Mouse (Mus musculus) right cerebral cortex, adult 18-20 months (tissue): ENCODE results near the gene Eva1c.

ENCODE experiments used
- DNase-seq: peaks from one replicate; pipeline ENCODE4 v3.0.0; 2022; ENCODE audit warnings: mixed read lengths

Eva1c gene

GRCm38 (mm10) chr16:90924606-90925370 is 98.3 kb downstream of the Eva1c start:
- DNase-seq, result no peak

GRCm38 (mm10) chr16:90925461-90925860 is 98.9 kb downstream of the Eva1c start:
- DNase-seq, result peak; percentile 56

GRCm38 (mm10) chr16:90927446-90927845 is 100.9 kb downstream of the Eva1c start:
- DNase-seq, result no peak

- DNase-seq, result no peak
These were observed 107.1 kb downstream of the Eva1c start for GRCm38 (mm10) chr16:90933534-90934176.

DNA sequence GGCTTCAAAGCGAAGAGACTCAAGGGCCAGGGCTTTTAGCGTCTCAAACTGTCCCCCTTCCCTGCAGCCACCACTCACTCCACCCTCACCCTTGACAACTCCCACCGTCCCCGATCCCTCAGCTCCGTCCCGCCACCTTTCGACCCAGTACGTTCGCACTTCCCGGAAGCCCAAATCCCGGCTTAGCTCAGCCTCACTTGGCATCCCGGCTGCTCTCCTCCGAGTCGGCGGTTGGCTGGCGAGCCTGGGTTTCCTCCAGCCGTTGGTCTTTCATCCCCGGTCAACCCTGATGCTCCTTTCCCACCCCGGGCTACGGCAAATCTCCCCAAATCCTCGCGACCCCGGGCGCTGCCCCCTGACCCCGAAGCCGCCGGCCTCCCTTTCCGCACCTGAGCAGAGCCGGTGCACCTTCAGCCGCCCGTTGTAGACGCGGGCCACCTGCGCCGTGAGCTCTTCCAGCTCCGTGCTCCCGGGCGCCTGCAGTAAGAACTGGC is 107.7 kb downstream of the Eva1c start:
- peak; percentile 70 for DNase-seq

DNA sequence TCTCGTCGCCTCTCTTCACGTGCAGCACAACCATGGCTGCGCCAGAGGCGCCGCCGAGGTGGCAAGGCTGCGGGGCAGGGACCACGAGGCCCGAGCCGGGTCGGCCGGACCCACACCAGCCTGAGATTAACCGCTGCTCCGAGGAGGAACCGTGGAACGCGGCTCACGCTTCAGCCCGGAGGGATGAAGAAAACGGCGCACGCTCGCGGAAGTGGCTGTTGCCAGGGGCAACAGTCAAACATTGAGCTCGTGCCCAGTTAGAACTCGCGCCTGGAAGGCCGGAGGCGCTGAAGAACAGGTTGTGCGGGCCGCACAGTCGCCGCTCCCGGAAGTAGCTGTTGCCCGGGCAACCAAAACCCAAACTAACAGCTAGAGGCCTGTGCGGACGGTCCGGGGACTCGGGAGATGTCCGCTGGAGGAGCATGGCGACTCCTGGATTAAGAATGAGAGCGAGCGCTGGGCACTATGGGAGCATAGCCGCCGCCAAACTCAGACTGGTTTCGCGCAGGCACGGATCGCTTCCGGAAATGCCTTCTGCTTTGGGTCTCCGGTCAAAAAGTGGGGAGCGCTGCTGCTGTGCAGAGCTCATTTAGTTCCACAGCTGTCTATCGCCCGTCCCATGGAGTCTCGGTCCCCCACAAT is 108.3 kb downstream of the Eva1c start, which contains the start of gene Cfap298:
Cfap298 (minus strand) TSS at position 428 of the 642 bp plus-strand sequence.
- peak; percentile 94 for DNase-seq

- no peak for DNase-seq
These were observed 114.7 kb downstream of the Eva1c start for GRCm38 (mm10) chr16:90941246-90941645.

DNA sequence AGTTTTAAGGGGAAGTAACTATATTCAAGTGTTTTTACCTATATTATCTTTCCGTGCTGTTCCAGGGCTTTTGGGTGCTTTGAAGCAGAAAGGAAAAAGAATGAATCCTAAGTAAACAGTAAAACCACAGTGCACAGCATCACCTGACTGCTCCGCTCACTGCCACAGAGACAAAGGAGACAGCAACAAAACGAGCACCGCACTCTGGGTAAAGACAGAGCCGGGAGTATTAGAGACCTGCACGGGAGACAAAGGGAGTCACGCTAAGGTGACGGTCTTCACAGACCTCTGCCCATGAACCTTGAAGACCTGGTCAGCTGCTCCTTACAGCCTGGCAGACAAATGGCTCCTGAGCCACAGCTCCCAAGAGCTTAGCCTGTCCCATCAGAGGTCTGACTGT is 120.5 kb downstream of the Eva1c start:
- DNase-seq, result no peak

DNA sequence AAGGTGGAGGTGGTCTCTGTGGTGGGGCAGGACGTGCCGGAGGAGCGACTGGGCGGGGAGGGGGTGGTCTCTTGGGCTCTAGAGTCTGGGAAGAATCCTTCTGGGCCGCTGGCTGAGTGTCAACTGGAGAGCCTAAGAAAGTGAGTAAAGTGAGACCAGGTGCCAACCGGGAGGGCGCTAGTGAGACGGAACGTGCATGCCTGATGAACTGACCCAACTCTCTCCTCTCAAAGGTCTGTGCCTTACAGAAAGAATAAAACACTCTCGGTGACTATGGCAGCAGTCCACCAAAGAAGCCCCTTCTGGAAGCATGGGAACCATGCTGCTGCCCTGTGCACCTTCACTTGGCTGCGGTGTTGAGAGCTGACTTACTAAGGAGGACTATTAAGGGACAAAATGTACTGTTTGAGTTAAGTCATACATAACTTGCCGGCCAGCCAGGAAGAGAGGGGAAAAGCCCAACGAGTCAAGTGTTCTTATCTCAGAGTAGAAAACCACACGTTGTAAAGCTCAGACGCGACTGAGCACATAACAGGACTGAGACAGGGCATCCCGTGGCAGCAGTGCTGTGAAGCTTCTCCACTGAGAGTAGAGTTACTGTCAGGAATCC is 123.9 kb downstream of the Eva1c start:
- no peak for DNase-seq

- no peak for DNase-seq
These were observed 126.6 kb downstream of the Eva1c start for GRCm38 (mm10) chr16:90953147-90953546.

- DNase-seq, result no peak
These were observed 127.3 kb downstream of the Eva1c start for GRCm38 (mm10) chr16:90953770-90954169.
